Mouse (Mus musculus) limb, embryonic 10.5 days (tissue): Measurements from ENCODE around the gene Ltk. TPM values are rescaled to one million over a fixed set of nuclear protein-coding genes. Genes with fewer than 3 reads are reported as not detected.

Experiments used
- DNase-seq: peaks from one replicate; pipeline ENCODE4 v3.0.0-alpha.2; 2017; ENCODE audit warnings: low spot score
- H3K27ac ChIP-seq: fragments of 300-500 bp; sonication (generic); 2 replicates; pipeline ENCODE4 v1.5.1; 2016; ENCODE audit warnings: mild to moderate bottlenecking
- H3K27me3 ChIP-seq: fragments of 300-500 bp; sonication (generic); 2 replicates; pipeline ENCODE4 v1.6.1; 2016; ENCODE audit warnings: low read depth, mild to moderate bottlenecking; ENCODE audit not compliant: poor library complexity, severe bottlenecking
- H3K36me3 ChIP-seq: fragments of 300-500 bp; sonication (generic); 2 replicates; pipeline ENCODE4 v1.6.1; 2016; ENCODE audit warnings: mild to moderate bottlenecking, moderate library complexity
- H3K4me1 ChIP-seq: fragments of 300-500 bp; sonication (generic); 2 replicates; pipeline ENCODE4 v1.6.1; 2016
- H3K4me3 ChIP-seq: fragments of 300-500 bp; sonication (generic); 2 replicates; pipeline ENCODE4 v1.5.1; 2016; ENCODE audit warnings: mild to moderate bottlenecking, moderate library complexity
- H3K9me3 ChIP-seq: fragments of 300-500 bp; sonication (generic); replicated peaks from 2 replicates; pipeline ENCODE4 v1.6.1; 2016; ENCODE audit warnings: mild to moderate bottlenecking
- WGBS: fragments of 180-500 bp; shearing (Covaris S2); methylation state at CpG from one replicate; pipeline ENCODE4 v1.1.7; 2016; 5-methylcytosine and 5-hydroxymethylcytosine counted together
- polyA plus RNA-seq: library from polyadenylated mRNA; unstranded; fragments of >200 nt; fragmentation: Nextera tagmentation; extraction: Ambion mirVana; gene quantifications from 2 replicates; pipeline ENCODE4 v1.2.1, GENCODE M21; 2016

Gene Ltk
- polyA plus RNA-seq, 1 experiment from 2014 or later = not detected

DNA sequence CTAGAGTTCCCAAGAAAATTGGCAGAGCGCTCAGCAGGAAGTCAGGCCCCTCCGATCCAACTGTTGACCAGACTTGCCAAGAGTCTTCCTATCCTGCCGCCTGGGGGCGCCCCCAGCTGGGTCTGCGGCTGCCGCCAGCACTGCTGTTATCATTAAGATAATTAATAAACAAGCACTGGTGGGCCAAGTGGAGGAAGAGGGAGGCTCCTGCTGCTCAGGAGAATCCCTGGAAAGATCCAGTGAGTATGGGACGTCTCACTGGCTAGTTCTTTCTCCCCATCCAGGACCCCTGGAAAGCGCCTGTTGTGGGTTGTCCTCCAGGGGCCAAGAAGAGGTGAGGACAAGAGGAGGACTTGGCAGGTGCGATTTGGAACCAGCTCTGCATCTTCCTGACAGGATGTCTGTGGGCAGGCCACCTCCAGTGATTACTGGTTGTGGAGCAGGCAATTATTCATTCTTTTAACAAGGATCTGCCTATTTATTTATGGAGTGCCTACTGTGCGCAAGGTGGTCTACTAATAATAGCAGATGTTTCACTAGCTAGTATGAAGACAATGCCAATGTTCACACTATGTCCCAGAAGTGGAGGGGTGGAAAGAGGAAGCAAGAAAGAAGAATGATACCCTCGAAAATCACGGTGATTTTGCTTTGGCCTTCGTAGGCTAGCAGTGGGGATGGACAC, 38.2 kb upstream of the Ltk start:
- no peak overlapping the region for H3K27ac ChIP-seq
- peak; percentile 62 for DNase-seq
- H3K27me3 ChIP-seq = peaks cover 50% of the 10 kb centered on the region
- H3K4me3 ChIP-seq = peak overlapping the region; percentile 98; the same call in 1 of the 2 replicates
- WGBS = 10% methylated on average over 13 of the region's 13 CpGs
- H3K4me1 ChIP-seq = peaks cover 49% of the 10 kb centered on the region
- H3K9me3 ChIP-seq = no peaks in the 10 kb centered on the region
- peaks cover 8% of the 10 kb centered on the region for H3K36me3 ChIP-seq

DNA sequence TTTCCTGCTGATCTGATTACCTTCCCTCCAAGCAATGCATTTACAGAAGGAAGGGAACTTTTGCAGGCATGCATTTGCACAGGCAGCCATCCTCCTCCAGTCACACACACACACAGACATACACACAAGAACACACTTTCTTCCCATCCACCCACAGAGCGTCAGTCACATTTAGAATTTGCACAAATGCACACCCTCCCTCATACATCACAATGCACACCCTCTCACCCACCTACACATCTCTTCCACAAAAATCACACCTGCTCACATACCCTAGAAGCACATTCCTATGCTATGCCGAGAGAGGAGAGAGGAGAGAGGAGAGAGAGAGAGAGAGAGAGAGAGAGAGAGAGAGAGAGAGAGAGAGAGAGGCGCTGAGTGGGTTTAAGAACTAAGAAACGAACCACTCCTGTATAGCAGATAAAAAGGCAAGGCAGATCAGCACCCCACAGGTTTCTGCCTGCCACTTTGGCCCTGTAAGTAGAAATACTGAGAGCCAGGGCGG, 37.1 kb upstream of the Ltk start, which contains the start of gene Tyro3:
Gene Tyro3, plus strand, starts transcription at position 455 of the 505 bp plus-strand sequence.
- peak; percentile 23 for DNase-seq
- Histone ChIP-seq H3K27me3 (peaks cover 48% of the 10 kb centered on the region), H3K4me3 (no peak within 1 kb of the TSS), H3K4me1 (peaks cover 39% of the 10 kb centered on the region), H3K27ac (no peak within 1 kb of the TSS), H3K9me3 (no peaks in the 10 kb centered on the region), H3K36me3 (peaks cover 5% of the 10 kb centered on the region)
- WGBS = 66% methylated on average over 5 of the region's 5 CpGs

DNA sequence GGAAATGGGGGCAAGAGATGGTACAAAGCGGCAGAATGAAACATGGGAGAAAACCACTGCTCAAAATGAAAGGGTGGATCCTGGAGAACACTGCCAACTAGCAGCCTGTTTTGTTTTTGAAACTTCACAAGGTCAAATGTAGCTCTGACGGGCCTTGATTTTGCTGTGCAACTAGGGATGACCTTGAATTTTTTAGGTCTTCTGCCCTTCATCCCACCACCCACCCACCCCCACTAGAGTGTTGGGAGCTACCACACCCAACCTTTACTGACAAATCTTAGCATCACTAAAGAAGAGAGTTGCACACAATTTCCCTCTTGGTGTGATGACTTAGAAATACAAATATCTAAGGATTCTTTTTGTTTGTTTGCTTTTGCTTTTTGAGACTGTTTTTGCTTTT, 29.8 kb upstream of the Ltk start:
- Histone ChIP-seq H3K36me3 (peaks cover 8% of the 10 kb centered on the region), H3K4me1 (peaks cover 12% of the 10 kb centered on the region), H3K27me3 (no peaks in the 10 kb centered on the region), H3K27ac (no peak overlapping the region), H3K9me3 (no peaks in the 10 kb centered on the region), H3K4me3 (no peak overlapping the region)
- 84% methylated on average over 2 of the region's 2 CpGs for WGBS
- DNase-seq = no peak

- peaks cover 12% of the 10 kb centered on the region for H3K4me1 ChIP-seq
- H3K4me3 ChIP-seq = peak within 1 kb of the TSS; percentile 63
- H3K36me3 ChIP-seq = peaks cover 33% of the 10 kb centered on the region
- DNase-seq = peak; percentile 93
- WGBS = under 1% methylated on average over 44 of the region's 44 CpGs
- no peaks in the 10 kb centered on the region for H3K27me3 ChIP-seq
- H3K9me3 ChIP-seq = no peaks in the 10 kb centered on the region
- H3K27ac ChIP-seq = peak within 1 kb of the TSS; percentile 89
Observed at GRCm38 (mm10) chr2:119787206-119787883, 27.1 kb upstream of the Ltk start, which contains the start of gene Rpap1. TSS of gene Rpap1 (minus strand) at chr2:119787537.

- Histone ChIP-seq H3K27ac (no peak overlapping the region), H3K9me3 (no peaks in the 10 kb centered on the region), H3K4me1 (no peaks in the 10 kb centered on the region), H3K36me3 (peaks cover 85% of the 10 kb centered on the region), H3K4me3 (no peak overlapping the region), H3K27me3 (peaks cover 5% of the 10 kb centered on the region)
- 94% methylated on average over 6 of the region's 6 CpGs for WGBS
- no peak for DNase-seq
Observed at GRCm38 (mm10) chr2:119767246-119767645, 7.0 kb upstream of the Ltk start.

DNA sequence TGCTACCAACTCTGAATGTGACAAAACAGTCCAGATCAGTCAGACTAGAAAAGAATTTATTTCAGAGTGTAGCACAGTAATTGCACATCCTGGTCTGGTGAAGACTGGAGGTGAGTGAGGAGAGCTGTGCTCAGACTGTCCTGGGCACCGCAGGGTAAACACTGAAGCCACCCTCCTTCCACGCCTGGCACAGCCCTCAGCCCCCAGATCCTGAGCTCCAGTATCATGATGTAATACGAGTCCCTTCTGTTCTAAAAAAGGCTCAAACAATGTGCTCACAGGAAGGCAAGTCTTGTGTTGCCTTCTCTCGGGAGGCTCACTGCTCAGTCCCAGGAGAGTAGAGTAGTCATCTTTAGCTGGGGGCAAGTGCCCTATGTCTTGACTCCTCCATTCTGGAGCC, 3.7 kb upstream of the Ltk start:
- 85% methylated on average over 4 of the region's 4 CpGs for WGBS
- DNase-seq = no peak
- peaks cover 52% of the 10 kb centered on the region for H3K36me3 ChIP-seq
- H3K27ac ChIP-seq = no peak overlapping the region
- no peak overlapping the region for H3K4me3 ChIP-seq
- H3K9me3 ChIP-seq = no peaks in the 10 kb centered on the region
- H3K4me1 ChIP-seq = peaks cover 4% of the 10 kb centered on the region
- peaks cover 38% of the 10 kb centered on the region for H3K27me3 ChIP-seq

GRCm38 (mm10) chr2:119762276-119762675, 2.0 kb upstream of the Ltk start:
- H3K9me3 ChIP-seq = no peaks in the 10 kb centered on the region
- H3K27ac ChIP-seq = no peak overlapping the region
- H3K4me3 ChIP-seq = no peak overlapping the region
- WGBS = 71% methylated on average over 1 of the region's 1 CpGs
- peaks cover 54% of the 10 kb centered on the region for H3K27me3 ChIP-seq
- peaks cover 40% of the 10 kb centered on the region for H3K36me3 ChIP-seq
- no peak for DNase-seq
- peaks cover 20% of the 10 kb centered on the region for H3K4me1 ChIP-seq

DNA sequence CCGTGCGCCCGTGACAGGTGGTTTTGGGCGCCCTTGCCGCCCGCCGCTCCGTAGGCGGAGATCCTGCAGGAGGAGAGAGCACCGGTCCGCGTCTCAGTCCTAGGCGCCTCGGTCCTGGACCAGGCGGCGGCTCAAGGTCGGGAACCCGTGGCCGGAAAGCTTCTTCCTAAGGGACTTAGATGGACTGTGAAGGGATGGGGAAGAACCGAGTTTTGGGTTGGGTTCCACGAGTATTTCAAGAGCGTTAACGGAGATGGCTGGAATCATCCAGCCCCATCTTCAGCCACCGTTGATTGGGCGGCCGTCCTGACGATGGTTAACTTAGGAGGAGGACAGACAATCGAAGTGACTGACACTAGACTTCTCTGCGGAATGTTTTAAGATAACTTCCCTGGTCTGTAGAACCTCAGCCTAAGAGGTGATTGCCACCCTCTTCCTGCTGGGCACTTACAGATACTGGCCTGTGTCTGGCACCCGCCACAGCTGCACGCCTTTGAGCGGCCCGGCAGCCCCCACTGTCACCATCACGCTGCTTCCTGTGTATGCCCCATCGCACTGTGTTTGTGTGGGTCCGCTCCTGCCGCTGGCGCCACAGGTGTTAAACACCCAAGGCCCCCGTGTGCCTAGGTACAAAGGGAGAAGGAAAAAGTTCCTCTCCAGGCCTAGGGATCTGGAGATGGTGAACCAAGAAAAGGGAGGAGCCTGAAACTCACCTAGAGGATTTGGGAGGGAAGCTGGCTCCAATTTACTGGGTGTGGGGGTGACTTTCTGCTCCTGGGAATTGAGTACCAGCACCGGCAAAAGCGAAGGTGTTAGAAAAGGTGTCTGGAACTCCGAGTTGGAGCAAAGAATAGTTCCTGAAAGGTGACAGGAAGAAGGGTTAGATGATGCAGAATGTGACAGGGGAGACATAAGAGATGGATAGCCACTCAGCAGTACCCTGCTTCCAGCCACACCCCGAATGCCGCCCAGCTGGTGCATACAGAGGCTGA, 1.1 kb downstream of the Ltk start:
- H3K27ac ChIP-seq = no peak overlapping the region; the same call in 1 of the 2 replicates
- 5% methylated on average over 44 of the region's 44 CpGs for WGBS
- no peaks in the 10 kb centered on the region for H3K9me3 ChIP-seq
- H3K36me3 ChIP-seq = peaks cover 12% of the 10 kb centered on the region
- peak; percentile 55 for DNase-seq
- H3K27me3 ChIP-seq = peaks cover 86% of the 10 kb centered on the region
- H3K4me1 ChIP-seq = peaks cover 20% of the 10 kb centered on the region
- peak overlapping the region; percentile 68 for H3K4me3 ChIP-seq

- under 1% methylated on average over 75 of the region's 77 CpGs for WGBS
- Histone ChIP-seq H3K4me1 (peaks cover 20% of the 10 kb centered on the region), H3K36me3 (peaks cover 3% of the 10 kb centered on the region; the same call in 1 of the 2 replicates), H3K9me3 (no peaks in the 10 kb centered on the region), H3K27ac (peak overlapping the region; percentile 56), H3K4me3 (peak overlapping the region; percentile 68), H3K27me3 (peaks cover 94% of the 10 kb centered on the region)
- DNase-seq = peak; percentile 69
Observed at GRCm38 (mm10) chr2:119758101-119758843, 2.0 kb downstream of the Ltk start.

DNA sequence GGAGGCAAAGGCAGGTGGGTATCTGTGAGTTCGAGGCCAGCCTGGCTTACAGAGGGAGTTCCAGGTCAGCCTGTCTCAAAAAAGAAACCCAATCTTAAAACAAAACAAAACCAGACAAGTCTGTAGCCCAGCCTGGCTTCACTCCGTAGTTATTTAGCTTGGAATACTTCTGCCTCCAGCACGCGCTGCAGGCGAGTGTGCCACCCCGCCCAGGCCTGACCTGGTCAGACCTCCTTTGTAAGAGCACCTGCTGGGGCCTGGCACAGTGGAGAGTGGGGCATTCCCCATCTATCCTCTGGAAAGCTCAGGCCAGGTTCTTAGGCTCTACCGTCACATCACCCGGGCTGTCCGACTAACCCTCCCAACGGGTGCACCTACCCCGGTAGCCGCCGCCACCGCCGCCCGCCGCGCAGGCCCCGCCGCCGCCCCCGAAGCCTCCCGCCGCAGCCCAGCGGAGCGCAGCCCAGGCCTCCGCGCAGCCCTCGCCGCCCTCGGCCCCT, 2.6 kb downstream of the Ltk start:
- H3K4me3 ChIP-seq = peak overlapping the region; percentile 68
- WGBS = 2% methylated on average over 31 of the region's 31 CpGs
- DNase-seq = no peak
- H3K36me3 ChIP-seq = no peaks in the 10 kb centered on the region
- H3K4me1 ChIP-seq = peaks cover 20% of the 10 kb centered on the region
- H3K27me3 ChIP-seq = peaks cover 100% of the 10 kb centered on the region
- no peaks in the 10 kb centered on the region for H3K9me3 ChIP-seq
- peak overlapping the region; percentile 56; the same call in 1 of the 2 replicates for H3K27ac ChIP-seq

DNA sequence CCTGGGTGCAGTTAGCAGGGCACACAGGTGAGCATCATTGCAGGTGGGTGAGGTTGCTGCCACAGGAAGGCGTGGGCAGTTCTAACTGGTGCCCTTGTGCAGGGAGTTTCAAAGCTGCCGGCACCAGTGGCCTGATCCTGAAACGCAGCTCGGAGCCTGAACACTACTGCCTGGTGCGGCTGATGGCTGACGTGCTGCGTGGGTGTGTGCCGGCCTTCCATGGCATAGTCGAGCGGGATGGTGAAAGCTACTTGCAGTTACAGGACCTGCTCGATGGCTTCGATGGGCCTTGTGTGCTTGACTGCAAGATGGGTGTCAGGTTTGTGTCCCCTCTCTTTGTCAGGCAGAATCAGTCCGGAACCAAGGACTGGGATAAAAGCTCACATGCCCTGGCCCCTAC, 11.0 kb downstream of the Ltk start:
- no peak for DNase-seq
- H3K27me3 ChIP-seq = peaks cover 97% of the 10 kb centered on the region
- H3K27ac ChIP-seq = no peak overlapping the region
- H3K4me3 ChIP-seq = no peak overlapping the region
- H3K36me3 ChIP-seq = no peaks in the 10 kb centered on the region
- H3K4me1 ChIP-seq = peaks cover 13% of the 10 kb centered on the region
- no peaks in the 10 kb centered on the region for H3K9me3 ChIP-seq
- WGBS = 74% methylated on average over 13 of the region's 13 CpGs

GRCm38 (mm10) chr2:119747554-119747953, 12.7 kb downstream of the Ltk start:
- 76% methylated on average over 7 of the region's 7 CpGs for WGBS
- Histone ChIP-seq H3K27ac (no peak overlapping the region), H3K27me3 (peaks cover 97% of the 10 kb centered on the region), H3K9me3 (no peaks in the 10 kb centered on the region), H3K4me1 (peaks cover 30% of the 10 kb centered on the region), H3K36me3 (no peaks in the 10 kb centered on the region), H3K4me3 (no peak overlapping the region)
- DNase-seq = no peak
